Mouse (Mus musculus) intestine, embryonic 16.5 days (tissue): ENCODE data around the gene Stx19. TPM values are rescaled to one million over a fixed set of nuclear protein-coding genes. Genes with fewer than 3 reads are reported as not detected.

Experiments
- ATAC-seq: fragments of 200-750 bp; cut with Nextera tagmentation; 2 replicates; pipeline ENCODE4 v1.8.0; 2017; ENCODE audit warnings: moderate TSS enrichment, moderate library complexity
- H3K27ac ChIP-seq: fragments of 300-500 bp; sonication (generic); 2 replicates; pipeline ENCODE4 v1.5.1; 2014; ENCODE audit warnings: mild to moderate bottlenecking, low read length
- H3K27me3 ChIP-seq: fragments of 300-500 bp; sonication (generic); replicated peaks from 2 replicates; pipeline ENCODE4 v1.6.1; 2014; ENCODE audit warnings: low read length, control low read depth, mixed read lengths; ENCODE audit not compliant: control insufficient read depth, insufficient read depth
- H3K36me3 ChIP-seq: fragments of 300-500 bp; sonication (generic); 2 replicates; pipeline ENCODE4 v1.6.1; 2014; ENCODE audit warnings: low read length, control low read depth; ENCODE audit not compliant: control insufficient read depth, insufficient read depth
- H3K4me1 ChIP-seq: fragments of 300-500 bp; sonication (generic); 2 replicates; pipeline ENCODE4 v1.6.1; 2014; ENCODE audit warnings: low read length, control low read depth, mixed read lengths; ENCODE audit not compliant: control insufficient read depth, insufficient read depth
- H3K4me2 ChIP-seq: fragments of 300-500 bp; sonication (generic); 2 replicates; pipeline ENCODE4 v1.6.1; 2014; ENCODE audit warnings: low read depth, low read length, control low read depth
- H3K4me3 ChIP-seq: fragments of 300-500 bp; sonication (generic); 2 replicates; pipeline ENCODE4 v1.5.1; 2014; ENCODE audit warnings: mild to moderate bottlenecking, low read length
- H3K9ac ChIP-seq: fragments of 300-500 bp; sonication (generic); 2 replicates; pipeline ENCODE4 v1.6.1; 2014; ENCODE audit warnings: low read depth, low read length
- H3K9me3 ChIP-seq: fragments of 300-500 bp; sonication (generic); 2 replicates; pipeline ENCODE4 v1.6.1; 2016; ENCODE audit warnings: low read length, control low read depth; ENCODE audit not compliant: control insufficient read depth
- WGBS: fragments of 180-500 bp; shearing (Covaris S2); extraction: QIAGEN DNeasy Blood & Tissue Kit; methylation state at CpG from one replicate; pipeline ENCODE4 v1.1.7; 2014; 5-methylcytosine and 5-hydroxymethylcytosine counted together
- polyA plus RNA-seq: library from polyadenylated mRNA; unstranded; fragments of >200 nt; fragmentation: Nextera tagmentation; extraction: Ambion mirVana; gene quantifications from 2 replicates; pipeline ENCODE4 v1.2.1, GENCODE M21; 2015

Stx19 gene
- polyA plus RNA-seq: 0.38 and 0.45 TPM in 2 replicates

DNA sequence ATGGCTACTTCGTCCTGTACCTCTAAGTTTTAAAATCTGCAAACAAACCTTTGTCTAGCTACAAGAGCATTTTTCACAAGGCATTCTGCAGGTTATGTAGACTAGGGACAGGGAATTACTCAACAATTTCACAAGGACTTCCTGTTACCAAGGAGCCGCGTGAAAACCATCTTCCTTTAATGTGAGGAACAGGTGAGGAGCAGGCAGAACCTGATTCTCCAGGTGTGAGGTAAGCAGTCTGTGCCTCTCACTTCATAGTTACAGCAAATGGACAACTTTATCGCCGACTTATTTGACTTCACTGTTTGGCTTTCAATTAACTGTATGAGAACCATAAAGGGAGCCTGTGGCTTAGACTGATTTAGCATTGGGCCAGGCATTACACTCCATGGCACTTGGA lies at the start of gene Stx19:
Gene Stx19 (plus strand): TSS at position 186 of the 400 bp plus-strand sequence.
- Histone ChIP-seq H3K4me1 (no peaks in the 10 kb centered on the region), H3K4me3 (no peak within 1 kb of the TSS), H3K4me2 (no peak within 1 kb of the TSS), H3K9ac (no peak within 1 kb of the TSS), H3K9me3 (no peaks in the 10 kb centered on the region), H3K27me3 (no peaks in the 10 kb centered on the region), H3K36me3 (no peaks in the 10 kb centered on the region), H3K27ac (no peak within 1 kb of the TSS)
- WGBS: 42% methylated on average over 5 of the region's 5 CpGs
- peak; percentile 94 for ATAC-seq

DNA sequence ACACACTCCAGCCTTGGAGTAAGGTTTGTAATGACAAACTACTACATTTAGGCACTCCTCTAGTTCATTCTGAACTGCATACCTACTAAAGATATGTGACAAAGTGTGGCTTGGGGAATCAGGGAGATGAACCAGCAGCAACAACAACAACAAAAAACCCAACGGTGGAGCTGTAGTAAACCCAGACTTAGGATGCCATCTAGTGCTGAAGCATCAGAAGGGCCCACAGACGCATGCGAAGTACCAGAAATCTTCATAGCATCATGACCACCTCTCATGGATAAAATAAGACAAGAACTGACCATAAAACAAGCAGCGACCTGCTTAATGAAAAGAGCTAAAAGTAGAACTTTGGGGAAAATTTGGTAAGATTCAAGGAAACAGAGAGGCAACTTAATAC lies 41.0 kb upstream of the Stx19 start:
- Histone ChIP-seq H3K27me3 (no peaks in the 10 kb centered on the region), H3K9me3 (no peaks in the 10 kb centered on the region), H3K4me2 (no peak overlapping the region), H3K9ac (no peak overlapping the region), H3K36me3 (no peaks in the 10 kb centered on the region), H3K27ac (no peak overlapping the region), H3K4me1 (no peaks in the 10 kb centered on the region), H3K4me3 (no peak overlapping the region)
- ATAC-seq: no peak
- WGBS: 81% methylated on average over 4 of the region's 4 CpGs

DNA sequence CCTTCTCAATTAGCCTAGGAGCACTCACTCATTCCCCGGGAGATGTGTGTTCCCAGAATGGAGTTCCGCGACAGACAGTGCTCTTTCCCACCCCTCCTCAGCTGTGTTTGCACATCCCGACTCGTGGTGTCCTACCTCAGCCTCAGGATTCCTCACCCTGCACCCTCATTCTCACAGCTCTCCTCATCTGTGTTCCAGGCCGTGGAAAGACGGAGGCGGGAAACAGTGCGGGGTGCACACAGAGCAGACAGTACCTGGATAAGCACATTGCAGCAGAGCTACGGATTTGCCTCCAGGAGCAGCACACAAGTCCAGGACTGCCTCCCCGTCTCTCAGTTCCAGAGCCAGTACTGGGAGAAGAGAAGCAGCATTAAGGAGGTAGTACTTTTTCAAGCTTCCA lies 38.4 kb upstream of the Stx19 start:
- H3K4me3 ChIP-seq: no peak overlapping the region
- no peak overlapping the region for H3K4me2 ChIP-seq
- H3K27ac ChIP-seq: no peak overlapping the region
- ATAC-seq: no peak
- no peaks in the 10 kb centered on the region for H3K27me3 ChIP-seq
- H3K36me3 ChIP-seq: no peaks in the 10 kb centered on the region
- no peak overlapping the region for H3K9ac ChIP-seq
- no peaks in the 10 kb centered on the region for H3K4me1 ChIP-seq
- H3K9me3 ChIP-seq: no peaks in the 10 kb centered on the region
- WGBS: 80% methylated on average over 11 of the region's 11 CpGs

DNA sequence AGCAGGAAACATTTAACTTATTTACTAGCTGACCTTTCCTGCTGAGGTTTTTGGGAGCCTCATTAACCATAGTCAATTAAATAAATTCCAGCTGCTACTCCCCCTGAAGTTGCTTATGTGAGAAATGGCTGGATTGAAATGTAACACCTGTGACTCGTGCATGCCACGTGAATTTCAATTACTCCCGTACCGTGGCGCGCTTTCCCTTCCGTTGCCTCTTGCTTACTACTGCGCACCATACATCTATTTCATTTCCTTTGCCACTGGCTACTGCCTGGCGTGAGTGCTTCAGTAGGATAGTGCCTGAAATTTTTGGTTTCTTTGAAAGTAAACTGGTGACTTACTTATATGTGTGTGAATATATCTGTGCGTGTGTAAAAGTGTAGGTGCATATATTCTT lies 36.2 kb upstream of the Stx19 start:
- H3K36me3 ChIP-seq: no peaks in the 10 kb centered on the region
- no peaks in the 10 kb centered on the region for H3K27me3 ChIP-seq
- no peak overlapping the region for H3K9ac ChIP-seq
- H3K9me3 ChIP-seq: no peaks in the 10 kb centered on the region
- 82% methylated on average over 10 of the region's 10 CpGs for WGBS
- no peaks in the 10 kb centered on the region for H3K4me1 ChIP-seq
- ATAC-seq: no peak
- no peak overlapping the region for H3K27ac ChIP-seq
- H3K4me2 ChIP-seq: no peak overlapping the region
- no peak overlapping the region for H3K4me3 ChIP-seq

DNA sequence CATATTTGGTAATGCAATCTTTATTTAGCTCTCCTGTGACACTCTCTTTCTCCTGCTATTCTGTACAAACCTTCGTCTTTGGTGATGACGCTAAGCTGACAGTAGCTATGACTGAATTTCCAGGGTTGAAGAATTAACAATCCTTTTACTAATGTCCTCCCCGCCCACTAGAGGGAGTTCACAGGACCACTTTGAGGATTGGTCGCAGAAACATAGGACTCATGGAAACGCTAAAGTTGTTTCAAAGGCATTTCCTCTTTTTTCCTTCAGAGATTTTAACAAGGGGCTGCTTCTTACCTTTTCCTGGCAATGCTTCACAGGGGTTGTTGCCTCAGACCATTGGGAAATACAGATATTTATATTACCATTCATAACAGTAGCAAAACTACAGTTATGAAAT lies 32.2 kb upstream of the Stx19 start:
- Histone ChIP-seq H3K36me3 (no peaks in the 10 kb centered on the region), H3K27ac (no peak overlapping the region), H3K4me2 (no peak overlapping the region), H3K9ac (no peak overlapping the region), H3K9me3 (no peaks in the 10 kb centered on the region), H3K27me3 (no peaks in the 10 kb centered on the region), H3K4me3 (no peak overlapping the region), H3K4me1 (peaks cover 7% of the 10 kb centered on the region)
- ATAC-seq: no peak
- WGBS: 52% methylated on average over 5 of the region's 5 CpGs

DNA sequence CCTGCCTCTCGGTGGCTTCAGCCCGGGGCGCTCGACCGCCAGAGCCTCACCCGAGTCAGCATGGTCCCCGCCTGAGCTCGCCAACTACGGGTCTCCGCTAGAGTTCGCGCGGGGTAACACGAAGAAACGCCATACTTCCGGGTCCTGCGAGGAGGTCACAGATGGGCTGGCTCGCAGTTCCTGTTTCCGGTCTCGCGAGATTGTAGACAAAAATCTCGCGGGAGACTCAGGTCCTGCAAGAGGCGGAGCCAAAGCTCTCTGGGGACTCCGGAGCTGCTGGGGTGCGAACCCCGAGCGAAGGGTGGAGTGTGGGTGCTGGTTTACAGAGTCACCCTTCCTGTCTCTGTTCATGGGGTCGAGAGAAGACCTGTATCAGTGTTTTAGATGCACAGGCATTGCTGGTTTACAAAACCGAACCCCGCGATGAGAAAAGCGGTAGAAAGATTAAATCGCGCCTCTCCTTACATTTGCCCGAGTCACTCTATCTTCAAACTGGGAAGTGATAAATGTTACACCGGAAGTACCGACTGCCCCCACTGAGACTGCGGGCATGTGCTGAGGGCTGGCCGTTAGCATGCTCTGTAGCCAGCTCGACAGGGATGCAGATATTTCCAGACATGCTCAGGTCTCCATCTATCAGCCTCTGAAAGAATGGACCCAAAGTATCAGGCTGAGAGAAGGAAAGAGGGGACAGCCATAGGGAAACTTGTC lies 27.7 kb upstream of the Stx19 start, which contains the start of gene Nsun3:
Gene Nsun3 (minus strand): TSS at position 198 of the 711 bp plus-strand sequence.
- no peaks in the 10 kb centered on the region for H3K36me3 ChIP-seq
- peak within 1 kb of the TSS; percentile 80 for H3K9ac ChIP-seq
- WGBS: 1% methylated on average over 41 of the region's 41 CpGs
- H3K9me3 ChIP-seq: no peaks in the 10 kb centered on the region
- H3K27ac ChIP-seq: peak within 1 kb of the TSS; percentile 83
- H3K4me3 ChIP-seq: peak within 1 kb of the TSS; percentile 61
- ATAC-seq: peak; percentile 99
- no peaks in the 10 kb centered on the region for H3K27me3 ChIP-seq
- peak within 1 kb of the TSS; percentile 73 for H3K4me2 ChIP-seq
- H3K4me1 ChIP-seq: peaks cover 7% of the 10 kb centered on the region

DNA sequence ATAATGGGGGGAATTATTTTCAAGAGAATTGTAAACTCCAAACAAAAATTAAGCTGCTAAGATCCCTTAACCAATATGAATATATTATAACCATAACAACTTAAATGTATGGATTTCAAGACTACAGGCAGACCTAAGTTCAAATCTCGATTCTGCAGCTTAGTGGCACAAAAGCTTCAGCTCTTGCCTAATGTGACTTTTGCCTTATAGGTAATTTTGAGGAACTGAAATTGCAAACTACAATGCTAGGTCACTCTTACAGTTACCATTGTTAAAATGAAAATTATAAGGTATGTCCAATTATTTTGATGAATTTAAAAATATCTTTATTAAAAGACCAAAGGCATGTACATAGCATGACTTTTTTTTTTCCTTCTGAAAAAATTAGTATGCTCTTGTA lies 17.9 kb upstream of the Stx19 start:
- Histone ChIP-seq H3K9me3 (no peaks in the 10 kb centered on the region), H3K27me3 (no peaks in the 10 kb centered on the region), H3K4me2 (no peak overlapping the region), H3K4me1 (no peaks in the 10 kb centered on the region), H3K4me3 (no peak overlapping the region), H3K36me3 (no peaks in the 10 kb centered on the region), H3K9ac (no peak overlapping the region), H3K27ac (no peak overlapping the region)
- 70% methylated on average over 1 of the region's 1 CpGs for WGBS
- no peak for ATAC-seq

DNA sequence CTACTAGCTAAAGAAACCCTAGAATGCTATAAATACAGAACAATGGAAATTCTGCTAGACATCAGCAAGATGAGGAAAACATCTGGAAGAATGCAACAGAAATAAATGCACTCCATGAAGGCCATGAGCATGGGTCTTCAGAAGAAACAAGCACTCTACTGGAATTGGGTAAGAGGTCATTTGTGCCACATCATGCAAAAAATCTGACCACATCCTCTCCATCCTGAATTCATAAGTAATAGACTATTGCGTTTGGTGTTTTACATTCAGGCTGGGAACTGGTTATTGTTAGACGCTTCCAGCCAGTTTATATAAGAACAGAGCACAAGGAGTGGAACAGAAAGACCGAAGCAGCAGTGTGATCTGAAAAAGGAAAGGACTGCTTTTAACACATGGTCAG lies 15.7 kb upstream of the Stx19 start:
- no peak overlapping the region for H3K27ac ChIP-seq
- H3K9me3 ChIP-seq: no peaks in the 10 kb centered on the region
- no peaks in the 10 kb centered on the region for H3K27me3 ChIP-seq
- WGBS: 91% methylated on average over 3 of the region's 3 CpGs
- H3K36me3 ChIP-seq: no peaks in the 10 kb centered on the region
- H3K4me1 ChIP-seq: no peaks in the 10 kb centered on the region
- no peak for ATAC-seq
- H3K4me3 ChIP-seq: no peak overlapping the region
- H3K9ac ChIP-seq: no peak overlapping the region
- no peak overlapping the region for H3K4me2 ChIP-seq

DNA sequence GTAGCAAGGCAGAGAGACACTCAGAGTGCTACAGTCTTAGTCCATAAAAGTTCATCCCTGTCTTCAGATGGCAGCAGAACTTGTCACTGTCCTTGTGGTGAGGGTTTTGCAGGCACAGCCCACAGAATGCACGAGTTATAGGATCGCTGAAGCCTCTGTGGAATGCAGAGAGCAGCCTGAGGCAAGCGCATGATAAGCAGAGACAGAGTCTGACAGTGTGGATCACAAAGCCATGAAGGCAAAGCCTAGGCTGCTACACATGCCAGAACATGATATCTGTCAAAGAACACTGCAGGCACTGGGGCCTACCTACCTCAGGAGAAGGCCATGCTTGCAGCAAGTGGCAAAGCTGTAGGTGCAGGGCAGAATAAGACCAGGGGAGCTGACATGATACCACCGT lies 15.1 kb upstream of the Stx19 start:
- no peak overlapping the region for H3K27ac ChIP-seq
- H3K4me1 ChIP-seq: no peaks in the 10 kb centered on the region
- no peaks in the 10 kb centered on the region for H3K9me3 ChIP-seq
- H3K9ac ChIP-seq: no peak overlapping the region
- H3K36me3 ChIP-seq: no peaks in the 10 kb centered on the region
- no peak overlapping the region for H3K4me3 ChIP-seq
- no peaks in the 10 kb centered on the region for H3K27me3 ChIP-seq
- WGBS: 87% methylated on average over 4 of the region's 4 CpGs
- no peak overlapping the region for H3K4me2 ChIP-seq
- ATAC-seq: no peak

DNA sequence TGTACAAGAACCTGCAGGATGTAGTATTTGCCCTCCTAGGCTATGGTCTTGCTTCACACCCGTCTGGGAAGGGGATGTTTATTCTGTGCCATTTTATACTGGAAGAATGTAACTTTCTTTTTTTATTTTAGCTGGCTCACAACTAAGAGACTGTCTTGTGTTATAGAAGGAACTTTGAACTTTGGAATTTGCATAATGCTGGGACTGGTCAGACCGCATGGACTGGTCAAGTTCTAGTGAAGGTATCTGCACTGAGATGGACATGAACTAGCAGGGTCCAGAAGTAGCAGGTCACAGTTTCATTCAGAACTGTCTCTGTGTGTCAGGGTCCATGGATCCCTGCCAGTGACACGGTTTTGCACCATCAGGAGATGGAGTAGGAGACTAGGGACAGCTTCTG lies 14.6 kb upstream of the Stx19 start:
- 77% methylated on average over 3 of the region's 3 CpGs for WGBS
- ATAC-seq: peak; percentile 48; the same call in 1 of the 2 replicates
- Histone ChIP-seq H3K4me2 (no peak overlapping the region), H3K4me1 (no peaks in the 10 kb centered on the region), H3K9ac (no peak overlapping the region), H3K27ac (no peak overlapping the region), H3K4me3 (no peak overlapping the region), H3K36me3 (no peaks in the 10 kb centered on the region), H3K9me3 (no peaks in the 10 kb centered on the region), H3K27me3 (no peaks in the 10 kb centered on the region)
